Mouse (Mus musculus) adrenal gland, adult 18-20 months (tissue): ENCODE results near the gene Smim14. TPM values are rescaled to one million over a fixed set of nuclear protein-coding genes. Genes with fewer than 3 reads are reported as not detected.

Experiments
- DNase-seq, 2 experiments: peaks; one replicate each; pipeline ENCODE4 v3.0.0; 2021 to 2022; ENCODE audit warnings: low spot score in 2 of 2
- total RNA-seq, 2 experiments: library from RNA; stranded (reverse); gene quantifications; 1 replicate in 1 of 2; 2 replicates in 1 of 2; pipeline ENCODE4 v1.2.3; 2021

The Smim14 gene
- total RNA-seq, 2 experiments from 2014 or later = 166 to 180 TPM

DNA sequence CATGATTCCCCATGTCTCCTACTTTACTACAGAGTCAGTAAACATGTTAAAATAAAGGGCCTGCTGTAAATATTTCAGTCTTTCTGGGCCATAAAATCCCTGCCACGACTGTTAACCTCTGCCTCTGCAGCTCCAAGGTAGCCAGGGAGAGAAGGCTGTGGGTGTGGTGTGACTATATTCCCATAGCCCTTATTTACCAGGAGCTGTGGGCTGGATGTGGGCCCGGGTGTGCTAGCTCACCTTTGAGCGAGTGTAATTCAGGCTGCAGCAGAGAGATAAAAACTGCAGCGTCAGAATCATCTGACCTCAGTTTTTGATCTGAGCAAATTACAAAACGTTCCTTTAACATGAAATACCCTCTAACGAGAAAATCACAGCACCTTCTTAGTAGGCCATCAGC, 116.2 kb downstream of the Smim14 start:
- DNase-seq = no peak

DNA sequence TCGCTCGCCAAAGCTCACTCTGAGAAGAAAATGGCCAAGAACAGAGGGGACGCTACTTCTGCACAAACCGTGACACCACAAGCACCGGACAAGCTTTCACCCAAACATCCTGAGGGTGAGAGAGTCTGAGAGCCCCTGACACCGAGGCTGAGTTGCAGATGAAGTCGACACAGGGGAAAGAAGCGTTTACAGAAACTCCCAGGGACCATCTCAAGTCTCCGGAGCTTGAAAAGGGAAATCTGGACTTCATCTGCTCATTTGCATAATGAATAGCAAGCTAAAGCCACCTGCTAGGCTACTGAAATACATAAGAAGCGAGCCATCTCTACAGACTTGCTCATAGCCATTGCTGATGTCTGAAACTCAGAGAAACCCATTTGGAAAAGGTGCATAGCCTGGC, 117.8 kb downstream of the Smim14 start:
- no peak for DNase-seq

DNA sequence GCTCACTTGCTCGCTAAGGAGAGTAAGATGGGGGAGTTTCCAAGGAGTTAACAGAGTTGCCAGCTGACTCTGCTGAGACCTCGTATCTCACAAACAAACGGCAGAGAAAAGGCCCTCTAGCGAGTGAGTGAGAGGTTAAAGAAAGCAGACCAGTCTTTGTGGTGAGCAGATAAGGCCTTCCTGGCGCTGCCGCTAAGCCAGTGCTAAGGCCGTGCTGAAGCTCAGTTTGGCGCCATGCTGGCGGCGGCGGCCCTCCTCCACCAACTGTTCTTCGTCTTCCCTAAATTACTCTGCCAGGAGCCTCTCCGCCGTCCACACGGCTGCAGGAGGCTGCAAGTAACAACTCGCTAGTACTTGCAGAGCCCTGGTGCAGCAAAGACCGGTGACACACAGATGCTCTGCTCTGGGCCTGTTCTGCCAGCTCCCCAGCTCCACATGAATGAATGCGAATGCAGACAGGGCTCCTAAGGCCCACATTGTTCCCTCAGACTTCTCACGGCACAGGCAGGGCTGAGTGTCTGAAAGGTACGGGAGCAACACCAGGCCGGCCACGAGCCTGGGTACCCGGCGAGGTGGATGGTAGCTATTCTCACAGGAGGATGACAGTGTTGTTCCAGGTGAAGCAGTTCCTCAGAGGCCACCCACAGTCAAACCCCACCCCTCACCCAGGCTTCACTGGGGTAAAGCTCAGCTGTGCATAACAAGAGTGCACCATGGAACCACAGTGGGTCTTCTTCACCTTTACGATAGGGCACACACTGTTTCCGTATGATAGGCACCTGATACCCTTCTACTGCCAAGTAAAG, 121.1 kb downstream of the Smim14 start:
- DNase-seq = no peak

DNA sequence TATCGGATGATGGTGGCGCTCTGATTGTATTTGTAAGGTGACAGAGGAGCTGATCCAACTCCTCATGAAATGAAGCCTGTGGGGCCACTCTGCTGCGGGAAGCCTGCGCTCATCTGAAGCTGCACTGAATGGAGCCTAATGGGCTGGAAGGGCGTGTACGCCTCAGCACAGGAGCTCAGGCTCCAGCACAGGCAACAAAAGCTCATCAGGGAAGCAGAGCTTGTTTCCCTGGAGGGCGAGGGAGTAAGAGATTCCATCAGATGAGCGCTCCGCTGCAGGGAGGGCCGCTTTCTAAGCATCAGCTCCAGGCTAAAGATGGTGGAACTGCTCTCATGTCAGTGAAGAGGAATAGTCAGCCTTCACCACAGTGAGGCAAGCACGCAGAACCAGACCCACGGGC, 129.0 kb downstream of the Smim14 start:
- DNase-seq = no peak

DNA sequence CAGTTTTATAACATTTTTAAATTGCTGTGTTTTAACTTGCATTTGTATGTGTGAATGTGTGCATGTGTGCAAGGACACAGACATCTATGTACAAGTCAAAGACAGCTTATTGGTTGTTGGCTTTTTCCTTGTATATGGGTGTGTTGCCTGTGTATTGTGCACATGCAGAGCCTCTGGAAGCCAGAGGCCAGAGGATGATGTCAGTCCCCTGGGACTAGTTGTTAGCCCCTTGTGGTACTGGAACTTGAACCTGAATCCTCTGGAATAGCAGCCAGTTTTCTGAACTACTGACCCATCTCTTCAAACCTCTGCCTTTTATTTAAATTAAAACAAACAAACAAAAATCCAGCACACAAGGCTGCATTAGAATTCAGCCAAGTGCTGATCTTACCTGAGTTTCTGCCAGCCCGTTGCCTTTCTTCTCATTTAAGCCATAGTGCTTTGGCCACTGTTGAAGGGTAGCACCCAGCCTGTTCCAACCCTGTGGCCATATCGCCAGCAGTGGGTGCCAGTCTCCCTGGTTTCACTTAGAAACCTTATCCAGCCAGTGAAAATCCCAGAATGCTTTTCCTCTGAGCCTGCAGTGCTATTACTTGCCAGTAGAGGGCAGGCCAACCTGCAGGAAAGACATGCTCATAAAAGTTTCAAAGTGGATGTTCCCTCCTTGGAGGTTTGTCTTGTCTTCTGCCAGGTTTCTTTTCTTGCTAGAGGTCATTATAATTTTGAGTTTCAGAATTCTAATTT, 135.6 kb downstream of the Smim14 start:
- DNase-seq = peak; percentile 75 to 88

Other genes with a start within 250 kb of the Smim14 start
- 10 to 100 TPM; 31.3 to 43.8 TPM for gene Rfc1, start 201.5 kb downstream of the Smim14 start, total RNA-seq
- 10 to 100 TPM in 1 of 2 experiments, 1 to 10 TPM in 1; 8.6 to 15.3 TPM for gene Klb, start 188.9 kb downstream of the Smim14 start, total RNA-seq
- gene Rpl9, start 145.7 kb downstream of the Smim14 start, total RNA-seq = 1,000 to 10,000 TPM; 1,034 to 1,559 TPM
- gene Lias, start 145.7 kb downstream of the Smim14 start, total RNA-seq = 10 to 100 TPM; 54.5 to 67.6 TPM
- gene Ugdh, start 101.2 kb downstream of the Smim14 start, total RNA-seq = 100 to 1,000 TPM in 1 of 2 experiments, 10 to 100 TPM in 1; 64.0 to 114 TPM
- gene Gm43552, start 44.4 kb downstream of the Smim14 start, total RNA-seq = 1 to 10 TPM in 1 of 2 experiments, not detected in 1; 1.2 TPM
- gene Ube2k, start within 50 bp of the Smim14 start, total RNA-seq = 100 to 1,000 TPM in 1 of 2 experiments, 10 to 100 TPM in 1; 92.4 to 105 TPM
- gene Pds5a, start 161.1 kb upstream of the Smim14 start, total RNA-seq = 10 to 100 TPM; 77.6 to 85.9 TPM
- gene N4bp2, start 226.3 kb upstream of the Smim14 start, total RNA-seq = 10 to 100 TPM in 1 of 2 experiments, 1 to 10 TPM in 1; 8.1 to 12.0 TPM